Mouse (Mus musculus): Measurements from ENCODE around the gene Krtap7-1. TPM values are rescaled to one million over a fixed set of nuclear protein-coding genes. Genes with fewer than 3 reads are reported as not detected.

The Krtap7-1 gene
- polyA plus RNA-seq, 2 experiments = not detected

GRCm38 (mm10) chr16:89495394-89496153 lies 12.5 kb downstream of the Krtap7-1 start:
- DNase-seq (ENCODE audit: low read depth in 3 of 3, low spot score in 3 of 3) (no peak), ATAC-seq (ENCODE audit: insufficient read depth) (no peak)
- 52% methylated on average over 7 of the region's 7 CpGs for WGBS (ENCODE audit: insufficient replicate concordance)
- H3K36me3 ChIP-seq (replicated peaks; ENCODE audit: control insufficient read depth, insufficient read depth, low read depth) = no peaks in the 10 kb centered on the region
- no peak for TF ChIP-seq CTCF (IDR thresholded peaks at IDR 0.05; ENCODE audit: low read depth)
- no peak for TF ChIP-seq EP300 (IDR thresholded peaks at IDR 0.05; ENCODE audit: low read depth)
- H3K4me1 ChIP-seq (replicated peaks; ENCODE audit: control insufficient read depth in 2 of 2, insufficient read depth in 2 of 2, low read length in 1 of 2) = no peaks in the 10 kb centered on the region
- H3K27ac ChIP-seq = no peak overlapping the region
- no peaks in the 10 kb centered on the region for H3K27me3 ChIP-seq (ENCODE audit: control insufficient read depth, insufficient read depth, low read length)
- no peak overlapping the region for H3K9ac ChIP-seq (replicated peaks)
- H3K4me3 ChIP-seq (ENCODE audit: insufficient read depth in 1 of 2, low read depth in 2 of 2, low read length in 2 of 2) = no peak overlapping the region
- H3K4me2 ChIP-seq (ENCODE audit: low read depth) = no peak overlapping the region
- no peaks in the 10 kb centered on the region for H3K9me3 ChIP-seq (ENCODE audit: control insufficient read depth, low read length)

GRCm38 (mm10) chr16:89487852-89488251 lies 20.3 kb downstream of the Krtap7-1 start, which contains the start of gene Krtap8-1:
Krtap8-1 (minus strand) TSS chr16:89487952.
- Histone ChIP-seq H3K9me3 (ENCODE audit: control insufficient read depth, low read length) (no peaks in the 10 kb centered on the region), H3K4me2 (ENCODE audit: low read depth) (no peak within 1 kb of the TSS), H3K36me3 (replicated peaks; ENCODE audit: control insufficient read depth, insufficient read depth, low read depth) (no peaks in the 10 kb centered on the region), H3K27ac (no peak within 1 kb of the TSS), H3K4me1 (replicated peaks; ENCODE audit: control insufficient read depth in 2 of 2, insufficient read depth in 2 of 2, low read length in 1 of 2) (no peaks in the 10 kb centered on the region), H3K4me3 (ENCODE audit: insufficient read depth in 1 of 2, low read depth in 2 of 2, low read length in 2 of 2) (no peak within 1 kb of the TSS), H3K27me3 (ENCODE audit: control insufficient read depth, insufficient read depth, low read length) (no peaks in the 10 kb centered on the region), H3K9ac (replicated peaks) (no peak within 1 kb of the TSS)
- TF ChIP-seq EP300 (IDR thresholded peaks at IDR 0.05; ENCODE audit: low read depth) (no peak), CTCF (IDR thresholded peaks at IDR 0.05; ENCODE audit: low read depth) (no peak)
- 63% methylated on average over 7 of the region's 7 CpGs for WGBS (ENCODE audit: insufficient replicate concordance)
- DNase-seq (ENCODE audit: low read depth in 3 of 3, low spot score in 3 of 3) (no peak), ATAC-seq (ENCODE audit: insufficient read depth) (no peak)

GRCm38 (mm10) chr16:89477679-89478314 lies 30.3 kb downstream of the Krtap7-1 start:
- TF ChIP-seq EP300 (IDR thresholded peaks at IDR 0.05; ENCODE audit: low read depth) (no peak), CTCF (IDR thresholded peaks at IDR 0.05; ENCODE audit: low read depth) (no peak)
- Histone ChIP-seq H3K9me3 (ENCODE audit: control insufficient read depth, low read length) (no peaks in the 10 kb centered on the region), H3K4me2 (ENCODE audit: low read depth) (no peak overlapping the region), H3K9ac (replicated peaks) (no peak overlapping the region), H3K27me3 (ENCODE audit: control insufficient read depth, insufficient read depth, low read length) (no peaks in the 10 kb centered on the region), H3K4me1 (replicated peaks; ENCODE audit: control insufficient read depth in 2 of 2, insufficient read depth in 2 of 2, low read length in 1 of 2) (no peaks in the 10 kb centered on the region), H3K27ac (no peak overlapping the region), H3K36me3 (replicated peaks; ENCODE audit: control insufficient read depth, insufficient read depth, low read depth) (no peaks in the 10 kb centered on the region), H3K4me3 (ENCODE audit: insufficient read depth in 1 of 2, low read depth in 2 of 2, low read length in 2 of 2) (no peak overlapping the region)
- WGBS (ENCODE audit: insufficient replicate concordance) = 64% methylated on average over 12 of the region's 12 CpGs
- DNase-seq (ENCODE audit: low read depth in 3 of 3, low spot score in 3 of 3) (no peak), ATAC-seq (ENCODE audit: insufficient read depth) (no peak)

- no peaks in the 10 kb centered on the region for H3K36me3 ChIP-seq (replicated peaks; ENCODE audit: control insufficient read depth, insufficient read depth, low read depth)
- H3K9ac ChIP-seq (replicated peaks) = no peak overlapping the region
- ATAC-seq (ENCODE audit: insufficient read depth) (no peak), DNase-seq (ENCODE audit: low read depth in 3 of 3, low spot score in 3 of 3) (no peak)
- no peaks in the 10 kb centered on the region for H3K4me1 ChIP-seq (replicated peaks; ENCODE audit: control insufficient read depth in 2 of 2, insufficient read depth in 2 of 2, low read length in 1 of 2)
- no peak overlapping the region for H3K4me2 ChIP-seq (ENCODE audit: low read depth)
- 66% methylated on average over 5 of the region's 5 CpGs for WGBS (ENCODE audit: insufficient replicate concordance)
- H3K4me3 ChIP-seq (ENCODE audit: insufficient read depth in 1 of 2, low read depth in 2 of 2, low read length in 2 of 2) = no peak overlapping the region
- TF ChIP-seq CTCF (IDR thresholded peaks at IDR 0.05; ENCODE audit: low read depth) (no peak), EP300 (IDR thresholded peaks at IDR 0.05; ENCODE audit: low read depth) (no peak)
- H3K27ac ChIP-seq = no peak overlapping the region
- no peaks in the 10 kb centered on the region for H3K27me3 ChIP-seq (ENCODE audit: control insufficient read depth, insufficient read depth, low read length)
- H3K9me3 ChIP-seq (ENCODE audit: control insufficient read depth, low read length) = no peaks in the 10 kb centered on the region
These were observed 46.9 kb downstream of the Krtap7-1 start for GRCm38 (mm10) chr16:89461189-89461588.

Other genes with a start within 250 kb of the Krtap7-1 start
- not detected in 2 replicates for gene Krtap21-1, start 104.5 kb downstream of the Krtap7-1 start, polyA plus RNA-seq (2012; rRNA removed)
- gene Krtap21-1, start 104.5 kb downstream of the Krtap7-1 start, polyA plus RNA-seq (2014; fragmentation: Nextera tagmentation; extraction: Ambion mirVana) = not detected in 2 replicates
- gene Krtap6-2, start 88.2 kb downstream of the Krtap7-1 start, polyA plus RNA-seq (2012; rRNA removed) = not detected in 2 replicates
- gene Krtap6-2, start 88.2 kb downstream of the Krtap7-1 start, polyA plus RNA-seq (2014; fragmentation: Nextera tagmentation; extraction: Ambion mirVana) = not detected in 2 replicates
- gene Krtap8-1, start 20.4 kb downstream of the Krtap7-1 start, polyA plus RNA-seq (2012; rRNA removed) = not detected in 2 replicates
- gene Krtap8-1, start 20.4 kb downstream of the Krtap7-1 start, polyA plus RNA-seq (2014; fragmentation: Nextera tagmentation; extraction: Ambion mirVana) = not detected in 2 replicates
- gene Krtap11-1, start 62.9 kb upstream of the Krtap7-1 start, polyA plus RNA-seq (2012; rRNA removed) = not detected in 2 replicates
- gene Krtap11-1, start 62.9 kb upstream of the Krtap7-1 start, polyA plus RNA-seq (2014; fragmentation: Nextera tagmentation; extraction: Ambion mirVana) = not detected in 2 replicates

Measured in liver, embryonic 14.5 days (tissue).